Mouse (Mus musculus) MEL (cell line): ENCODE measurements around the gene Dpf3. TPM values are rescaled to one million over a fixed set of nuclear protein-coding genes. Genes with fewer than 3 reads are reported as not detected.

Experiments used
- DNase-seq: peaks from one replicate; pipeline ENCODE4 v3.0.0; 2011; ENCODE audit warnings: low read depth, low spot score
- H3K27ac ChIP-seq: 2 replicates; pipeline ENCODE4 v1.5.1; 2012; ENCODE audit warnings: low read depth, mild to moderate bottlenecking, control low read depth, low read length, moderate library complexity; ENCODE audit not compliant: control insufficient read depth
- H3K27me3 ChIP-seq, 2 experiments: fragments of 150-350 bp in 1 of 2; sonication (generic) in 1 of 2; 2 replicates each; pipeline ENCODE4 v1.6.1; 2012; ENCODE audit warnings: low read length in 2 of 2, mild to moderate bottlenecking in 2 of 2, improper control_type of control experiment in 1 of 2, moderate library complexity in 1 of 2; ENCODE audit not compliant: insufficient read depth in 2 of 2, control insufficient read depth in 1 of 2
- H3K36me3 ChIP-seq, 2 experiments: 2 replicates each; pipeline ENCODE4 v1.6.1; 2012 to 2014; ENCODE audit warnings: low read length in 2 of 2, improper control_type of control experiment in 1 of 2, inconsistent platforms in 1 of 2, mild to moderate bottlenecking in 1 of 2; ENCODE audit not compliant: insufficient read depth in 2 of 2, control insufficient read depth in 1 of 2
- H3K4me1 ChIP-seq, 2 experiments: fragments of 150-350 bp in 1 of 2; sonication (generic) in 1 of 2; 2 replicates each; pipeline ENCODE4 v1.6.1; 2012; ENCODE audit warnings: low read length in 2 of 2, improper control_type of control experiment in 1 of 2, mild to moderate bottlenecking in 1 of 2; ENCODE audit not compliant: insufficient read depth in 2 of 2, control insufficient read depth in 1 of 2
- H3K4me3 ChIP-seq, 2 experiments: fragments of 150-350 bp in 1 of 2; sonication (generic) in 1 of 2; 2 replicates each; pipeline ENCODE4 v1.5.1; 2012; ENCODE audit warnings: low read depth in 2 of 2, low read length in 2 of 2, mild to moderate bottlenecking in 2 of 2, moderate library complexity in 2 of 2, control low read depth in 1 of 2, improper control_type of control experiment in 1 of 2; ENCODE audit not compliant: control insufficient read depth in 1 of 2, insufficient read depth in 1 of 2
- H3K79me2 ChIP-seq: 2 replicates; pipeline ENCODE4 v1.6.1; 2012; ENCODE audit warnings: mild to moderate bottlenecking, low read length, moderate library complexity; ENCODE audit not compliant: control insufficient read depth, poor library complexity, insufficient read depth
- H3K9ac ChIP-seq: 2 replicates; pipeline ENCODE4 v1.6.1; 2012; ENCODE audit warnings: low read depth, mild to moderate bottlenecking, control low read depth, low read length, moderate library complexity; ENCODE audit not compliant: control insufficient read depth, poor library complexity, severe bottlenecking
- H3K9me3 ChIP-seq: fragments of 150-350 bp; sonication (generic); replicated peaks from 2 replicates; pipeline ENCODE4 v1.6.1; 2012; ENCODE audit warnings: mild to moderate bottlenecking, low read length, improper control_type of control experiment, moderate library complexity; ENCODE audit not compliant: insufficient read depth
- BHLHE40 ChIP-seq: IDR thresholded peaks from 2 replicates; pipeline ENCODE4 v1.6.1; 2012; ENCODE audit warnings: low read depth, mild to moderate bottlenecking, inconsistent platforms, low read length, improper control_type of control experiment, borderline replicate concordance
- CTCF ChIP-seq, 3 experiments: IDR thresholded peaks in 2 of 3; conservative IDR thresholded peaks in 1 of 3; 2 replicates each; pipeline ENCODE4 v1.5.1; 2011 to 2012; ENCODE audit warnings: low read length in 3 of 3, low read depth in 2 of 3, mild to moderate bottlenecking in 2 of 3, improper control_type of control experiment in 1 of 3, inconsistent platforms in 1 of 3, mixed read lengths in 1 of 3, moderate library complexity in 1 of 3; ENCODE audit not compliant: control insufficient read depth in 1 of 3, insufficient read depth in 1 of 3, poor library complexity in 1 of 3, severe bottlenecking in 1 of 3
- E2F4 ChIP-seq: IDR thresholded peaks from 2 replicates; pipeline ENCODE4 v1.6.1; 2011; ENCODE audit warnings: low read depth, low read length, improper control_type of control experiment, borderline replicate concordance
- GABPA ChIP-seq: IDR thresholded peaks from 2 replicates; pipeline ENCODE4 v1.6.1; 2012; ENCODE audit warnings: low read depth, mild to moderate bottlenecking, inconsistent platforms, low read length, improper control_type of control experiment, moderate library complexity
- HCFC1 ChIP-seq: IDR thresholded peaks from 2 replicates; pipeline ENCODE4 v1.6.1; 2012; ENCODE audit warnings: low read depth, mild to moderate bottlenecking, inconsistent platforms, low read length, improper control_type of control experiment, moderate library complexity
- JUND ChIP-seq: IDR thresholded peaks from 2 replicates; pipeline ENCODE4 v1.6.1; 2011; ENCODE audit warnings: low read depth, mild to moderate bottlenecking, improper control_type of control experiment, low read length
- KAT2A ChIP-seq: conservative IDR thresholded peaks from 2 replicates; pipeline ENCODE4 v1.6.1; 2012; ENCODE audit warnings: low read depth, low read length, improper control_type of control experiment, inconsistent platforms
- MAFK ChIP-seq: IDR thresholded peaks from 2 replicates; pipeline ENCODE4 v1.6.1; 2011; ENCODE audit warnings: low read depth, mild to moderate bottlenecking, low read length, improper control_type of control experiment, borderline replicate concordance
- MAX ChIP-seq: IDR thresholded peaks from 2 replicates; pipeline ENCODE4 v1.6.1; 2011; ENCODE audit warnings: low read length, improper control_type of control experiment
- MEF2A ChIP-seq: IDR thresholded peaks from 2 replicates; pipeline ENCODE4 v1.6.1; 2014; ENCODE audit warnings: low read depth, mild to moderate bottlenecking, inconsistent platforms, low read length, improper control_type of control experiment; ENCODE audit not compliant: poor library complexity, insufficient replicate concordance, severe bottlenecking; ENCODE audit errors: extremely low read depth
- NELFE ChIP-seq: IDR thresholded peaks from 2 replicates; pipeline ENCODE4 v1.6.1; 2011; ENCODE audit warnings: low read depth, low read length, improper control_type of control experiment
- NRF1 ChIP-seq: IDR thresholded peaks from 2 replicates; pipeline ENCODE4 v1.6.1; 2014; ENCODE audit warnings: low read depth, mild to moderate bottlenecking, inconsistent platforms, low read length, improper control_type of control experiment, moderate library complexity; ENCODE audit not compliant: poor library complexity, insufficient read depth, severe bottlenecking
- POLR2A ChIP-seq, 2 experiments: IDR thresholded peaks; 2 replicates each; pipeline ENCODE4 v1.6.1; 2011 to 2012; ENCODE audit warnings: low read length in 2 of 2, mild to moderate bottlenecking in 2 of 2, control low read depth in 1 of 2, improper control_type of control experiment in 1 of 2, low read depth in 1 of 2, moderate library complexity in 1 of 2; ENCODE audit not compliant: control insufficient read depth in 1 of 2, insufficient read depth in 1 of 2, poor library complexity in 1 of 2
- POLR2AphosphoS2 ChIP-seq: IDR thresholded peaks from 2 replicates; pipeline ENCODE4 v1.6.1; 2011; ENCODE audit warnings: low read length, improper control_type of control experiment
- RCOR1 ChIP-seq: IDR thresholded peaks from 2 replicates; pipeline ENCODE4 v1.6.1; 2012; ENCODE audit warnings: low read depth, mild to moderate bottlenecking, inconsistent platforms, low read length, improper control_type of control experiment
- SIN3A ChIP-seq: IDR thresholded peaks from 2 replicates; pipeline ENCODE4 v1.6.1; 2012; ENCODE audit warnings: low read length, improper control_type of control experiment, inconsistent platforms
- SMC3 ChIP-seq: IDR thresholded peaks from 2 replicates; pipeline ENCODE4 v1.6.1; 2011; ENCODE audit warnings: low read depth, low read length, improper control_type of control experiment
- TCF12 ChIP-seq: IDR thresholded peaks from 2 replicates; pipeline ENCODE4 v1.6.1; 2014; ENCODE audit warnings: low read depth, mild to moderate bottlenecking, inconsistent platforms, low read length, improper control_type of control experiment, moderate library complexity
- UBTF ChIP-seq: IDR thresholded peaks from 2 replicates; pipeline ENCODE4 v1.6.1; 2012; ENCODE audit warnings: low read depth, mild to moderate bottlenecking, inconsistent platforms, low read length, improper control_type of control experiment, moderate library complexity, borderline replicate concordance; ENCODE audit not compliant: insufficient read depth
- ZNF384 ChIP-seq: IDR thresholded peaks from 2 replicates; pipeline ENCODE4 v1.6.1; 2012; ENCODE audit warnings: low read depth, mild to moderate bottlenecking, inconsistent platforms, low read length, improper control_type of control experiment
- polyA plus RNA-seq, 2 experiments: library from polyadenylated mRNA; stranded (reverse) in 1 of 2; unstranded in 1 of 2; fragments of >175 nt in 1 of 2; fragments of >200 nt in 1 of 2; gene quantifications; 2 replicates each; pipeline versions ENCODE4 v1.2.1 to v1.2.4; 2012; ENCODE audit warnings: low replicate concordance in 2 of 2, low read depth in 1 of 2; ENCODE audit not compliant: insufficient read length in 2 of 2, insufficient read depth in 1 of 2, missing spikeins in 1 of 2
- total RNA-seq: library from RNA; depleted of rRNA; stranded (reverse); fragments of 300-350 nt; gene quantifications from 2 replicates; pipeline ENCODE4 v1.2.3, GENCODE M21; 2012

The Dpf3 gene
- total and polyA plus RNA-seq, 3 experiments: 4.2 to 6.8 TPM; not detected in 1

DNA sequence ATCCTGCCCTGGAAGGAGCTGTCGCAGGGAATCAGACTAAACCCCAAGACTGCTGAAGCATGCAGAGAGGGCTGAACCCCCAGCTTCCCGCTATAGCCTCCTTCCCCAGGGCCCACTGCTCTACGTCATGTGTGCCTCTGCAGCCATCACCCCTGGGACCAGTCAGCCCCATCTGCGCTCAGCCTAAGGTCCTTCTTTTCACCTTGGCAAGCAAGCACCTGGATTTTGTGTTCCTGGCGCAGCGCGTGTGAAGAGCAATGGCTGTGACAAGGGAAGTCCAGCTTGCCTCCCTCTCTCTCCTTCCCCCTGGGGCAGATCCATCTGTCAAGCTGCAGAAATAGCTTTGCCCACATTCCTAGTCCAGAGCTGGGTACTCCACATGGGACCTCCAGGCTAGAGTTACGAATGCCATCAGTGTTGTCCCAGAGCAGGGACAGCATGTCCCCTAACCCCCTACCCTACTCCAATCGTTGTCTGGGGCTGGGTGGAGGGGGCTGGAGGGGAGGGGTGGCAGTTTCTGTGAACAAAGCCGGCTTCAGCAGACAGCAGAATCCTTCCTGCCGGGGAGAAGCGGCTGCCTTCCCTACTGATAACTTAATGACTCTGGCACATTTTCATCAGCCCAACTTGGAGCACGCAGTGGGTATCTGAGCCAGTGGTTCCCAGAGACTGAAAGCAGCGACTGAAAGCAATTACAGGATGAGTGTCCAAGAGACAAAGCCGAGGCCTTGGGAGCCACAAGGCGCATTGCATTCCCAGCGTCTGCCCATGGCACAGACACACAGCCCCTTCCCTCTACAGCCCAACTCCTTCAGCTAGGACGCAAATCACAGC lies 185.0 kb downstream of the Dpf3 start:
- Histone ChIP-seq H3K4me1 (no peaks in the 10 kb centered on the region), H3K4me3 (no peak overlapping the region), H3K9me3 (no peaks in the 10 kb centered on the region), H3K27ac (no peak overlapping the region), H3K36me3 (peaks cover 0 to 3% of the 10 kb centered on the region in 2 experiments; a peak in 2 of 4 replicates), H3K27me3 (no peaks in the 10 kb centered on the region), H3K9ac (no peak overlapping the region), H3K79me2 (no peaks in the 10 kb centered on the region)
- DNase-seq: no peak
- no peak for TF ChIP-seq TCF12
- no peak for TF ChIP-seq SMC3
- no peak for TF ChIP-seq CTCF (IDR thresholded peaks at IDR 0.05 in 2 of 3, conservative IDR thresholded peaks at IDR 0.05 in 1 of 3; ENCODE audit: control insufficient read depth in 1 of 3, insufficient read depth in 1 of 3, low read depth in 2 of 3, low read length in 3 of 3, poor library complexity in 1 of 3, severe bottlenecking in 1 of 3)
- TF ChIP-seq SIN3A: no peak
- no peak for TF ChIP-seq RCOR1
- no peak for TF ChIP-seq POLR2A (IDR thresholded peaks at IDR 0.05; ENCODE audit: control insufficient read depth in 1 of 2, insufficient read depth in 1 of 2, low read depth in 1 of 2, low read length in 2 of 2, poor library complexity in 1 of 2)
- TF ChIP-seq MAX: no peak
- no peak for TF ChIP-seq HCFC1
- no peak for TF ChIP-seq NELFE
- no peak for TF ChIP-seq GABPA
- TF ChIP-seq JUND: no peak
- no peak for TF ChIP-seq BHLHE40
- no peak for TF ChIP-seq MAFK
- TF ChIP-seq E2F4: no peak
- TF ChIP-seq UBTF: no peak
- no peak for TF ChIP-seq POLR2AphosphoS2
- no peak for TF ChIP-seq ZNF384
- TF ChIP-seq NRF1: no peak
- no peak for TF ChIP-seq KAT2A
- no peak for TF ChIP-seq MEF2A
